Mouse (Mus musculus): ENCODE measurements around the gene Oas1e.

Gene Oas1e

DNA sequence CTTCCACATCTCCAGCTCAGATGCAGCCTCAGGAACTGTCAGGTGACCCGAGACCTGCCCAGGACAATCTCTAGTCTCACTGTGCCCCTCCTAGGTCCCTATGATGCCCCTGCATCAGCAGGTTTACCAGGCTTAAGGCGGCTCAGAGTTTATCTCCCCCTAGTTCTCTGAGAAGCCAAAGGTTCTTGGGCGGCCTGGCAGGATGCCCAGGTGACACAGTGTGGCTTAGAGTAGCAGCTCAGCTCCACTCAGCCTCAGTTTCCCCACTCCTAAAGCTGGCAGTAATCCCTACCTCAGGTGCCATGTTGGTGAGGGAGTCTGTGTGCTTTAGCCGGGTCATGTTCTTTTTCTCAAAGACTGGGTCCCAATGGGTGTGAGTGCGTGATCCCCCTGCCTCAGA lies 18.5 kb downstream of the Oas1e start:
- no peak for DNase-seq (ENCODE audit: low read depth in 1 of 2, low spot score in 2 of 2)

DNA sequence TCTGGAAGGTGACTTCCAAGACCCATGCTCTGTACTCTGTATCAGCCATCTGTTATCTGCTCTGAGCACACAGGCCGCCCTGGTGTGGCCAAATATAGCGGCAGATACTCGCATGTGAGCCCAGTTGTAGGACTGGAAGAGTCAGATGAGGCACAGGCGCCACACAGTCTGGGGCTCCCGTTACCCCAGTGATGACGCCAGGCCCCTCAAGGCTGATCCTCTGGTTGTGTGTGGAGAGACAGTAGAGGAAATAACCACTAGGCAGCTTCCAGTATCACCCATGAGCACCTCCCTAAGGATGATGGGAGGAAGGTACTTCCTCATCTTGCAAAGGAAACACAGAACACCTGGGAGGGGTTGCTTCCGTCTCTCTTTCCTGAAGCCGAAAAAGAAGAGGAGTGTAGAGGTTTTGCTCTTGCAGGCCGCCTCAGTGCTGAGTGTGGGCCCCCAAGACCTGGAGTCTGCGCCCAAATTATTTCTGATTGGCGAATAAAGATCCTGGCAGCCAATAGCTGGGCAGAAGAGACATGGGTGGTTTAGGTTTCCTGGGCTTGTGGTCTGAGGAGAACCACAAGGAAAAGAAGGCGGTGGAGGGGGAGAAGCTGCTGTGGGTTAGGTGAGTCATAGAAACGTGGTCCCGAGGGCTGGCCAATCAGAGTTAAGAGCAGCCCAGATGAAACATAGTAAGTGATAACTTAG lies 19.9 kb downstream of the Oas1e start:
- DNase-seq (ENCODE audit: low read depth in 1 of 2, low spot score in 2 of 2): peak in 1 of 2 experiments; percentile 20

DNA sequence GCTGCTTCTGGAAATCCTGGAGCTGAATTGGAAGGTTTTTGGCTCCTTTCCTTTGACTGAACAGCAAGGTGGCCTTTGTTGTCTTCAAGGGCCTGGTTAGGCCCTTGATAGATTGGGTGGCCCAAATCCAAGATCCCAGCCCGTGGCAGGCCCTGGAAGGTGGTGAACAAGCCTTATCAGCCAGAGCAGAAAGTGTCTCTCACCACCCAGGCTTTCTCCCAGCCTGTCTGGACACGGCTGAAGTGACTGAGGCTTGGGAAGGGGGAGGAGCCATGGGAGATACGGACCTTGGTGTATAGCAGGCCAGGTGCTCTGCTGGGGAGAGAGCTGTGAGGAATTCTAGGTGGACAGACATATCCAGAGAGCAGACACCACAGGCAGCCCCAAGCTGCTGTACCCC lies 25.9 kb downstream of the Oas1e start:
- no peak for DNase-seq (ENCODE audit: low read depth in 1 of 2, low spot score in 2 of 2)

DNA sequence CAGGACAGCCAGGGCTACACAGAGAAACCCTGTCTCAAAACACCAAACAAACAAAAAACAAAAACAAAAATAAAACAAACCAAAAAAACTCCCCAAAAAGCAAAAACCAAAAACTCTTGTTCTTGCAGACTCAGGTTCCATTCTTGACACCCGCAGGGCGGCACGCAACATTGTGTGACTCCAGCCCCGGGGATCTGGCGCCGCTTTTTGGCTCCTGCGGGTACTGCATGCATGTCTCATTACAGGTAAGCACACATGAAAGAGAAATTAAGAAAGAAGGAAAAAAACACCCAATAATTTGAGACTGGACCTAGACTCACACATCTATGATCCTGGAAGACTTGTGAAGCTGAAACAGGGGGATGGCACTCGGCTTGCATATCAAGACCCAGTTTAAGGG lies 30.3 kb downstream of the Oas1e start:
- DNase-seq (ENCODE audit: low read depth in 1 of 2, low spot score in 2 of 2): no peak

DNA sequence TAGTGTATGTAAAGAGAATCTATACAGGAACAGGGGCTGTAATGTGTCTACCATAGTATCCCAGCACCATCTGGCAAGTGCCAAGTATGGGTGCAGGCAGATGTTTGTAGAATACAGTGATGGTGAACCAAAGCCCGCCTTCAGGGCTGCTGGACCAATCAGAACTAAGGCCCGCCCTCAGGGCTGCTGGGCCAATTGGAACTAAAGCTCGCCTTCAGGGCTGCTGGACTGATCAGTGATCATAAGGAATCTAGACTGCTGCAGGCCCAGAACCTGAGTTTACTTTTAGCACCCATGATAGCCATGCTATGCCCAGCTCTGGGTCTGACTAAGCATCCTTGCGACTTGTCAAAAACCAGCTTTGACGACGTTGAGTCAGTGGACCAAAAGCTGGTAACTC lies 33.4 kb downstream of the Oas1e start:
- DNase-seq (ENCODE audit: low read depth in 1 of 2, low spot score in 2 of 2): no peak

DNA sequence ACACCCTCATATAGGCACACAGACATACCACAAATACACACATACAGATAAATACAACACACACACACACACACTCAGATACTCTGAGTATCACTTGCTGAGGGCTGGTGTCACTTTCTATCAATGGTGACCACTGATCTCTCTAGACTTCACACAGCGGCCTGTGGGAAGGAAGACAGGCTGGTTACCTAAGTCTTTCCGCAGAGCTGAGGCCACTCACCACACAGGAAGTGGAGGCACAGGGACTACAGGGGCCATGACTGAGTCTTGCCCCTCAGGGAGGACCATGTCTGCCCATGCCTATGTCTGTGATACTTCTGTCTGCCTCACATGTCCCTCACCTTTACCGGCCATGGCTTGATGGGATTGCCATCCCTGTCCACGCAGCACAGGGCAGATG lies 41.1 kb downstream of the Oas1e start:
- DNase-seq (ENCODE audit: low read depth in 1 of 2, low spot score in 2 of 2): no peak

DNA sequence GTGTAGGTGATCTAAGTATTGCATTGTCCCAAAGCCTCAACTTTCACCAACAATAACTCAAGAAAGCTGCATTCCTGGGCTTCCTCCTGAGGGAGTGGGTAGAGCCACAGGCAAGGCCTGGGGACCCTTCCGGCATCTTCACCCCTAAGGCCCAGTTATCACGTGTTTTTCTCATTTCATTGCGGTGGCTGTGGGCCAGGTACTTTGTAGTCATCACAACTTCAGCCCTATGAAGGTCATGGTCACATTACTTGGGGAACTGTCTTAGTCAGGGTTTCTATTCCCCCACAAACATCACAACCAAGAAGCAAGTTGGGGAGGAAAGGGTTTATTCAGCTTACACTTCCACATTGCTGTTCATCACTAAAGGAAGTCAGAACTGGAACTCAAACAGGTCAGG lies 42.5 kb downstream of the Oas1e start:
- DNase-seq (ENCODE audit: low read depth in 1 of 2, low spot score in 2 of 2): no peak

DNA sequence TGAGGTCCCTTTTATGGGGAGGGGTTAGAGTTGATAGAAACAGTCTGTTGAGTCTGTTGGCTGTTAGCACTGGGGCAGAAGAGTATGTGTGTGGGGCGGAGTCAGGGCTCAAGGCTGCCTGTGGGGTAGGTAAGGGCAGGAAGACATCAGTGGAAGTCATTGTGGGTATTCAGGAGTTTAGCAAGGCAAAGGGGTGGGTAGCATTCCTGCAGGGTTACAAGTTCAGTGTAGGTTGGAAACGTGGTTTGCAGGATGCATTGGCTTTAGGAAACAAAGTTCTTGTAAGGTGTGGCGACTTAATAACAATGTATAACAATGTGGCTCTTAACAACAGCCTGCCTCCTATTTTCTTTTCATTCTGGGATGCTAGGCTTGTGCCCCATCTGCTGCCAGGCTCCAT lies 44.1 kb downstream of the Oas1e start:
- DNase-seq (ENCODE audit: low read depth in 1 of 2, low spot score in 2 of 2): no peak

DNA sequence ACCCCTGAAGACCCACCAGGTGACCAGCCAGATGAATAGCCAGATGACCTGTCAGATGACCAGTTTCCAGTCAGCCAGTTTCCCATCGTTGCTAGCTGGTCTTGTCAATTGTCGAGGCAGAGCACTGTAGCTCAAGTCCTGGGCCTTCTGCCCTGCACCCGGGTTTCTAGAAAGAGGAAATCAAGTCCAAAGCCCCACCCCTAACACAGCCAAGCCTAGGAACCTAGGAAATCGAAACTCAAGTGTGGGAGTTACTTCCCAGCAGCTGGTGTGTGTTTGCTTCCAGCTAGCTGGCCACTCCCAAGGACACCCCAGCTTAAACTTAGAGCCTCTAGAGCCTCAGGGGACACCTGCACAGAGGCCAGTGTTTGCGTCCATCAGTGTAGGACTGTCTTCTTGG lies 45.6 kb downstream of the Oas1e start, which contains the start of gene Oas2:
Oas2 (minus strand) TSS at position 166 of the 400 bp plus-strand sequence.
- DNase-seq (ENCODE audit: low read depth in 1 of 2, low spot score in 2 of 2): peak; percentile 4 to 5

DNA sequence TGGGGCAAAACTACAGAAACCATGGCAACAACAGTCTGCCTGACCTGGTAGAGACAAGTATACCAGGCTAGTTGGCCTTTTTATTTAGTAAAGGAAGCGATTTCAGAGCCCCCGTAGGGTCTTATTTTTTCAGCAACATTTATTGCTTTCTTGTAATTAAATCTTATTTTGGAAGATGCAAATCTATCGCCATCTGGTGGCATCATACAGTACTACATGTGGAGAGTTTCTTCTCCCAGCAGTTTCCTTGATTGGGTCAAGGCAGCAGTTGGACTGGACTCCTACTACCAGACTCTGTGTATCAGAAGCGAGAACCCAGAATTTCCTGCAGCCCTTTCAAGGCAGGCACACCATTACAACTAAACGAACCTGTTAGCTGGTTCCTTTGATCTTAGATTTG lies 48.9 kb downstream of the Oas1e start:
- no peak for DNase-seq (ENCODE audit: low read depth in 1 of 2, low spot score in 2 of 2)

DNA sequence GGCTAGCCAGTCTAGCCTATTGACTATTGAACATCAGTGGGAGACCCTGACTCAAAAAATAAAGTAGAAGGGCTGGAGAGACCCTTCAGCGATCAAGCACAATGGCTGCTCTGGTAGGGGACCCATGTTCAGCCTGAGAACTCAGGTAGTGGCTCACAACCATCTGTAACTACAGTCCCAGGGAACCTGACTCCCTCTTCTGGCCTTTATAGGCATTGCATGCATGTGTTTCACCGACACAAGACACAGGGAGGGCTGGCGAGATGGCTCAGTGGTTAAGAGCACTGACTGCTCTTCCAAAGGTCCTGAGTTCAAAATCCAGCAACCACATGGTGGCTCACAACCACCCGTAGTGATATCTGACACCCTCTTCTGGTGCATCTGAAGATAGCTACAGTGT lies 53.2 kb downstream of the Oas1e start:
- no peak for DNase-seq (ENCODE audit: low read depth in 1 of 2, low spot score in 2 of 2)
